Mouse (Mus musculus) layer of hippocampus, postnatal 14 days (tissue): ENCODE measurements around the gene Syngap1. TPM values are rescaled to one million over a fixed set of nuclear protein-coding genes. Genes with fewer than 3 reads are reported as not detected.

Experiments
- microRNA-seq, 2 experiments: library from miRNA; unstranded; fragments of <30 nt; microRNA quantifications; one replicate each; pipeline ENCODE4 v1.2.0; 2021
- total RNA-seq, 2 experiments: library from RNA; stranded (reverse); gene quantifications; 2 replicates each; pipeline ENCODE4 v1.2.3; 2021

The Syngap1 gene
- total RNA-seq, 2 experiments from 2014 or later = 512 to 532 TPM

Small RNAs within 50 kb of the gene (microRNA-seq; reads per million reads assigned to microRNA genes)
- gene Gm27775 = 0 reads per million in 2 experiments
- gene Mir3083 = 12.7 to 17.6 reads per million in 2 experiments
- 2.3 to 2.5 reads per million in 2 experiments for gene Mir6968

Other genes with a start within 250 kb of the Syngap1 start
- 10 to 100 TPM; 45.3 to 45.4 TPM for gene Crebrf, start 225.6 kb upstream of the Syngap1 start, total RNA-seq
- 10 to 100 TPM; 29.5 to 30.7 TPM for gene Bnip1, start 160.2 kb upstream of the Syngap1 start, total RNA-seq
- gene Nkx2-5, start 96.2 kb upstream of the Syngap1 start, total RNA-seq = not detected
- 1 to 10 TPM; 2.7 to 3.1 TPM for gene Kifc5b, start 24.2 kb upstream of the Syngap1 start, total RNA-seq
- gene Phf1, start 8.2 kb upstream of the Syngap1 start, total RNA-seq = 10 to 100 TPM; 18.6 to 21.0 TPM
- 100 to 1,000 TPM; 109 to 115 TPM for gene Cuta, start 1.7 kb upstream of the Syngap1 start, total RNA-seq
- 10 to 100 TPM; 11.7 to 14.1 TPM for gene Zbtb9, start 31.9 kb downstream of the Syngap1 start, total RNA-seq
- 10 to 100 TPM; 23.8 to 25.0 TPM for gene Bak1, start 87.8 kb downstream of the Syngap1 start, total RNA-seq
- gene Itpr3, start 116.1 kb downstream of the Syngap1 start, total RNA-seq = 1 to 10 TPM; 2.3 to 5.3 TPM
- 100 to 1,000 TPM; 165 to 168 TPM for gene Uqcc2, start 192.7 kb downstream of the Syngap1 start, total RNA-seq
- under 1 TPM in 1 of 2 experiments, not detected in 1; 0.36 TPM for gene Ip6k3, start 226.5 kb downstream of the Syngap1 start, total RNA-seq